In genomic region chr17:23610361-23610800, GRCm38 (mm10) we compare ENCODE assay signal across 9 mouse cellular contexts. TPM values are rescaled to one million over a fixed set of nuclear protein-coding genes. Genes with fewer than 3 reads are reported as not detected.
DNase-seq lines count a peak whose midpoint lies in the region; ATAC-seq and TF ChIP-seq lines count a peak whose summit lies in the region.
"Had no signal": no experiment of that assay in that cellular context is flagged by ENCODE, and none has a peak within 500 bp of the region (broad histone marks: within the 10 kb centered on the region; RNA-seq: fewer than 3 reads in every experiment).

No protein-coding gene starts in this region.

- no peaks in the 10 kb centered on the region for H3K27me3 ChIP-seq in heart, embryonic 10.5 days (ENCODE audit: insufficient read depth, poor library complexity, severe bottlenecking)
- no peaks in the 10 kb centered on the region for H3K27me3 ChIP-seq in midbrain, embryonic 12.5 days
- no peaks in the 10 kb centered on the region for H3K27me3 ChIP-seq in stomach, postnatal 0 days (ENCODE audit: control insufficient read depth, insufficient read depth, low read length)
- H3K27me3 ChIP-seq: limb, embryonic 15.5 days had no signal

- peak; percentile 84 for TF ChIP-seq CTCF in stomach, postnatal 0 days (IDR thresholded peaks at IDR 0.05; ENCODE audit: low read depth)

- peak; percentile 60; the same call in 1 of the 2 replicates for ATAC-seq in midbrain, embryonic 12.5 days (ENCODE audit: low FRiP score, low read depth)
- ATAC-seq in stomach, postnatal 0 days (ENCODE audit: low FRiP score, low TSS enrichment), result peak; percentile 84

- H3K27ac ChIP-seq in heart, embryonic 10.5 days, result no peak overlapping the region
- H3K27ac ChIP-seq in midbrain, embryonic 12.5 days (replicated peaks), result no peak overlapping the region
- H3K27ac ChIP-seq in stomach, postnatal 0 days (replicated peaks), result no peak overlapping the region
- H3K27ac ChIP-seq: limb, embryonic 15.5 days had no signal

- intact Hi-C loops in heart, postnatal 25 days (cut with DNase I), result loop anchor here (2.0 kb wide), 1 partner anchor 40 kb away; no protein-coding TSS in a partner anchor

- WGBS in heart, embryonic 10.5 days, result 86% methylated on average over 28 of the region's 28 CpGs
- 87% methylated on average over 28 of the region's 28 CpGs for WGBS in midbrain, embryonic 12.5 days
- 72% methylated on average over 28 of the region's 28 CpGs for WGBS in stomach, postnatal 0 days

- H3K4me2 ChIP-seq in midbrain, embryonic 12.5 days (replicated peaks), result no peak overlapping the region
- no peak overlapping the region for H3K4me2 ChIP-seq in stomach, postnatal 0 days (replicated peaks; ENCODE audit: low read depth)
- H3K4me2 ChIP-seq: limb, embryonic 15.5 days had no signal

- H3K9me3 ChIP-seq in heart, embryonic 10.5 days, result no peaks in the 10 kb centered on the region
- H3K9me3 ChIP-seq in midbrain, embryonic 12.5 days, result no peaks in the 10 kb centered on the region
- no peaks in the 10 kb centered on the region for H3K9me3 ChIP-seq in stomach, postnatal 0 days (ENCODE audit: control insufficient read depth, low read length)
- H3K9me3 ChIP-seq: limb, embryonic 15.5 days had no signal

- no peak overlapping the region for H3K9ac ChIP-seq in midbrain, embryonic 12.5 days (replicated peaks)
- no peak overlapping the region for H3K9ac ChIP-seq in stomach, postnatal 0 days (ENCODE audit: low read length)
- H3K9ac ChIP-seq: limb, embryonic 15.5 days had no signal

- no peaks in the 10 kb centered on the region for H3K36me3 ChIP-seq in heart, embryonic 10.5 days
- H3K36me3 ChIP-seq in midbrain, embryonic 12.5 days, result no peaks in the 10 kb centered on the region
- no peaks in the 10 kb centered on the region for H3K36me3 ChIP-seq in stomach, postnatal 0 days (ENCODE audit: control insufficient read depth, insufficient read depth, low read length)
- H3K36me3 ChIP-seq: limb, embryonic 15.5 days had no signal

- peak; percentile 54 to 60 for DNase-seq in heart, adult 18-20 months
- DNase-seq in heart, postnatal 25 days (ENCODE audit: low spot score), result no peak
- peak; percentile 92 for DNase-seq in ES-CJ7 (ENCODE audit: low read depth, low spot score)
- DNase-seq in cerebellum, adult 8-10 months, result peak; percentile 66
- peak; percentile 75 for DNase-seq in heart, embryonic 10.5 days (ENCODE audit: low spot score)
- DNase-seq in kidney, postnatal 25 days, result peak; percentile 74 to 79
- DNase-seq in stomach, postnatal 0 days (ENCODE audit: low spot score), result peak; percentile 76

- H3K4me1 ChIP-seq in heart, embryonic 10.5 days, result 0 out of 2 replicates have a peak, but pooled peaks cover 2% of the 10 kb centered on the region
- no peaks in the 10 kb centered on the region for H3K4me1 ChIP-seq in midbrain, embryonic 12.5 days
- no peaks in the 10 kb centered on the region for H3K4me1 ChIP-seq in stomach, postnatal 0 days (replicated peaks; ENCODE audit: control insufficient read depth, insufficient read depth)
- H3K4me1 ChIP-seq: limb, embryonic 15.5 days had no signal

- TF ChIP-seq EP300 in stomach, postnatal 0 days (optimal IDR thresholded peaks at IDR 0.05), result no peak

- H3K4me3 ChIP-seq in heart, embryonic 10.5 days, result no peak overlapping the region
- H3K4me3 ChIP-seq in midbrain, embryonic 12.5 days, result no peak overlapping the region
- H3K4me3 ChIP-seq in stomach, postnatal 0 days (ENCODE audit: low read depth, low read length), result no peak overlapping the region
- H3K4me3 ChIP-seq: limb, embryonic 15.5 days had no signal

RNA-seq across cellular contexts. Expression of gene Zscan10, which starts 9.7 kb away (rescaled TPM):
- not detected for total RNA-seq in heart, adult 18-20 months (2021)
- total RNA-seq in heart, postnatal 25 days (2021), result not detected
- polyA plus RNA-seq in heart, embryonic 10.5 days (2016; fragmentation: Nextera tagmentation; extraction: Ambion mirVana), result 0.10 and 0.21 TPM in 2 replicates
- 0.16 TPM in 1 of 2 replicates, not detected in the other for polyA plus RNA-seq in midbrain, embryonic 12.5 days (2016; fragmentation: Nextera tagmentation; extraction: Ambion mirVana)
- 0.05 TPM in 1 of 2 replicates, not detected in the other for polyA plus RNA-seq in stomach, postnatal 0 days (2015; fragmentation: Nextera tagmentation; extraction: Ambion mirVana)

RNA-seq across cellular contexts. Expression of gene Zfp13, which starts 11.1 kb away (rescaled TPM):
- 1 to 10 TPM; 2.2 to 3.1 TPM for total RNA-seq in heart, adult 18-20 months (2021)
- 1 to 10 TPM; 3.4 to 4.8 TPM for total RNA-seq in heart, postnatal 25 days (2021)
- 12.0 and 15.4 TPM in 2 replicates for polyA plus RNA-seq in heart, embryonic 10.5 days (2016; fragmentation: Nextera tagmentation; extraction: Ambion mirVana)
- 24.1 and 25.9 TPM in 2 replicates for polyA plus RNA-seq in midbrain, embryonic 12.5 days (2016; fragmentation: Nextera tagmentation; extraction: Ambion mirVana)
- 4.0 and 5.7 TPM in 2 replicates for polyA plus RNA-seq in stomach, postnatal 0 days (2015; fragmentation: Nextera tagmentation; extraction: Ambion mirVana)

RNA-seq across cellular contexts. Expression of gene Mmp25, which starts 34.7 kb away (rescaled TPM):
- under 1 TPM in 1 of 2 experiments, not detected in 1; 0.13 TPM for total RNA-seq in heart, adult 18-20 months (2021)
- under 1 TPM; 0.06 to 0.08 TPM for total RNA-seq in heart, postnatal 25 days (2021)
- 0.39 and 0.43 TPM in 2 replicates for polyA plus RNA-seq in heart, embryonic 10.5 days (2016; fragmentation: Nextera tagmentation; extraction: Ambion mirVana)
- 1.5 and 1.7 TPM in 2 replicates for polyA plus RNA-seq in midbrain, embryonic 12.5 days (2016; fragmentation: Nextera tagmentation; extraction: Ambion mirVana)
- 0.12 and 0.18 TPM in 2 replicates for polyA plus RNA-seq in stomach, postnatal 0 days (2015; fragmentation: Nextera tagmentation; extraction: Ambion mirVana)

RNA-seq across cellular contexts. Expression of gene Zfp213, which starts 46.3 kb away (rescaled TPM):
- 1 to 10 TPM; 6.2 to 7.3 TPM for total RNA-seq in heart, adult 18-20 months (2021)
- 1 to 10 TPM; 4.7 to 6.2 TPM for total RNA-seq in heart, postnatal 25 days (2021)
- polyA plus RNA-seq in heart, embryonic 10.5 days (2016; fragmentation: Nextera tagmentation; extraction: Ambion mirVana), result 19.5 and 23.0 TPM in 2 replicates
- polyA plus RNA-seq in midbrain, embryonic 12.5 days (2016; fragmentation: Nextera tagmentation; extraction: Ambion mirVana), result 21.8 and 22.4 TPM in 2 replicates
- polyA plus RNA-seq in stomach, postnatal 0 days (2015; fragmentation: Nextera tagmentation; extraction: Ambion mirVana), result 8.9 and 9.2 TPM in 2 replicates

RNA-seq across cellular contexts. Expression of gene Bicdl2, which starts 49.9 kb away (rescaled TPM):
- total RNA-seq in heart, adult 18-20 months (2021), result not detected
- total RNA-seq in heart, postnatal 25 days (2021), result not detected
- 0.28 and 0.40 TPM in 2 replicates for polyA plus RNA-seq in heart, embryonic 10.5 days (2016; fragmentation: Nextera tagmentation; extraction: Ambion mirVana)
- 0.14 and 0.26 TPM in 2 replicates for polyA plus RNA-seq in midbrain, embryonic 12.5 days (2016; fragmentation: Nextera tagmentation; extraction: Ambion mirVana)
- polyA plus RNA-seq in stomach, postnatal 0 days (2015; fragmentation: Nextera tagmentation; extraction: Ambion mirVana), result 50.9 and 58.2 TPM in 2 replicates
